Mouse (Mus musculus): ENCODE measurements at regions not wholly inside any gene's neighbourhood (a gene's known extent, or its start where the extent isn't known, plus 50 kb on each side); places are given as distances from the start of the nearest gene placed in this dataset.

GRCm38 (mm10) chr11:48657851-48658250 lies 142.3 kb upstream of the Rack1 start:
- Histone ChIP-seq H3K4me1 (ENCODE audit: control insufficient read depth in 1 of 2, insufficient read depth in 2 of 2) (peaks cover 0 to 9% of the 10 kb centered on the region in 2 experiments; a peak in 3 of 4 replicates), H3K4me3 (replicated peaks in 1 of 3; ENCODE audit: low read depth in 2 of 3, low read length in 2 of 3, poor library complexity in 1 of 3) (no peak overlapping the region), H3K79me2 (replicated peaks; ENCODE audit: control insufficient read depth, extremely low read depth, insufficient read depth, poor library complexity, severe bottlenecking) (no peaks in the 10 kb centered on the region), H3K36me3 (replicated peaks in 1 of 2; ENCODE audit: control insufficient read depth in 1 of 2, insufficient read depth in 1 of 2, low read length in 1 of 2) (no peaks in the 10 kb centered on the region), H3K27me3 (replicated peaks) (peaks cover 2% of the 10 kb centered on the region), H3K4me2 (ENCODE audit: insufficient read depth, low read depth, poor library complexity, severe bottlenecking) (no peak overlapping the region), H3K27ac (ENCODE audit: insufficient read depth, low read depth) (no peak overlapping the region), H3K9ac (ENCODE audit: insufficient read depth, low read depth) (no peak overlapping the region), H3K9me3 (replicated peaks; ENCODE audit: low read length) (no peaks in the 10 kb centered on the region)
- dilution Hi-C loops (cut with MboI; ENCODE audit: extremely low pct_ligation_motif_present, extremely low pct_unique_long_range_greater_than_20kb, low sequenced_read_pairs) (no loop called here), in situ Hi-C loops (cut with MboI; ENCODE audit: low pct_ligation_motif_present, low pct_unique_long_range_greater_than_20kb, low sequenced_read_pairs) (no loop called here)
- TF ChIP-seq USF2 (conservative IDR thresholded peaks at IDR 0.05; ENCODE audit: low read depth, low read length) (no peak), KAT2A (IDR thresholded peaks at IDR 0.05; ENCODE audit: insufficient replicate concordance, low read length) (no peak), RAD21 (IDR thresholded peaks at IDR 0.05; ENCODE audit: low read depth, low read length) (no peak), ZMIZ1 (IDR thresholded peaks at IDR 0.05; ENCODE audit: low read depth, low read length) (no peak), NRF1 (IDR thresholded peaks at IDR 0.05; ENCODE audit: low read depth, low read length) (no peak)
- no peak for DNase-seq (ENCODE audit: extremely low read depth)

- H3K4me3 ChIP-seq (replicated peaks in 1 of 3; ENCODE audit: low read depth in 2 of 3, low read length in 2 of 3, poor library complexity in 1 of 3) = no peak overlapping the region
- H3K9me3 ChIP-seq (replicated peaks; ENCODE audit: low read length) = no peaks in the 10 kb centered on the region
- no peak overlapping the region for H3K27ac ChIP-seq (ENCODE audit: insufficient read depth, low read depth)
- no peak for DNase-seq (ENCODE audit: extremely low read depth)
- TF ChIP-seq PAX5 (IDR thresholded peaks at IDR 0.05; ENCODE audit: low read length) = no peak
- no peaks in the 10 kb centered on the region for H3K4me1 ChIP-seq (ENCODE audit: control insufficient read depth in 1 of 2, insufficient read depth in 2 of 2)
- H3K4me2 ChIP-seq (ENCODE audit: insufficient read depth, low read depth, poor library complexity, severe bottlenecking) = no peak overlapping the region
- H3K79me2 ChIP-seq (replicated peaks; ENCODE audit: control insufficient read depth, extremely low read depth, insufficient read depth, poor library complexity, severe bottlenecking) = no peaks in the 10 kb centered on the region
- H3K36me3 ChIP-seq (replicated peaks in 1 of 2; ENCODE audit: control insufficient read depth in 1 of 2, insufficient read depth in 1 of 2, low read length in 1 of 2) = no peaks in the 10 kb centered on the region
- in situ Hi-C loops (cut with MboI; ENCODE audit: low pct_ligation_motif_present, low pct_unique_long_range_greater_than_20kb, low sequenced_read_pairs) = no loop called here
- dilution Hi-C loops (cut with MboI; ENCODE audit: extremely low pct_ligation_motif_present, extremely low pct_unique_long_range_greater_than_20kb, low sequenced_read_pairs) = no loop called here
- peaks cover 5% of the 10 kb centered on the region for H3K27me3 ChIP-seq (replicated peaks)
- no peak overlapping the region for H3K9ac ChIP-seq (ENCODE audit: insufficient read depth, low read depth)
These were observed 138.5 kb upstream of the Rack1 start for GRCm38 (mm10) chr11:48661641-48662040.

GRCm38 (mm10) chr11:48684781-48685314 lies 115.3 kb upstream of the Rack1 start:
- H3K27ac ChIP-seq (ENCODE audit: insufficient read depth, low read depth) = no peak overlapping the region
- H3K9ac ChIP-seq (ENCODE audit: insufficient read depth, low read depth) = no peak overlapping the region
- peaks cover 14% of the 10 kb centered on the region for H3K27me3 ChIP-seq (replicated peaks)
- no peaks in the 10 kb centered on the region for H3K79me2 ChIP-seq (replicated peaks; ENCODE audit: control insufficient read depth, extremely low read depth, insufficient read depth, poor library complexity, severe bottlenecking)
- no peak for TF ChIP-seq ZMIZ1 (IDR thresholded peaks at IDR 0.05; ENCODE audit: low read depth, low read length)
- no peak for TF ChIP-seq ETS1 (conservative IDR thresholded peaks at IDR 0.05; ENCODE audit: low read depth, low read length)
- TF ChIP-seq BHLHE40 (IDR thresholded peaks at IDR 0.05; ENCODE audit: low read depth, low read length) = no peak
- no peak for TF ChIP-seq GABPA (IDR thresholded peaks at IDR 0.05; ENCODE audit: insufficient replicate concordance, low read depth, low read length)
- no peak for TF ChIP-seq POLR2AphosphoS2 (IDR thresholded peaks at IDR 0.05; ENCODE audit: low read depth, low read length)
- TF ChIP-seq USF1 (IDR thresholded peaks at IDR 0.05; ENCODE audit: low read depth, low read length) = no peak
- no peak for TF ChIP-seq CHD2 (IDR thresholded peaks at IDR 0.05; ENCODE audit: low read length)
- TF ChIP-seq NRF1 (IDR thresholded peaks at IDR 0.05; ENCODE audit: low read depth, low read length) = no peak
- no peak for TF ChIP-seq RAD21 (IDR thresholded peaks at IDR 0.05; ENCODE audit: low read depth, low read length)
- TF ChIP-seq SMC3 (IDR thresholded peaks at IDR 0.05; ENCODE audit: low read depth, low read length) = no peak
- no peak for TF ChIP-seq IRF4 (IDR thresholded peaks at IDR 0.05; ENCODE audit: low read depth, low read length)
- no peak for TF ChIP-seq MAX (IDR thresholded peaks at IDR 0.05; ENCODE audit: low read length)
- no peak for TF ChIP-seq MAFK (IDR thresholded peaks at IDR 0.05; ENCODE audit: insufficient replicate concordance, low read length)
- no peak for TF ChIP-seq CTCF (conservative IDR thresholded peaks at IDR 0.05 in 1 of 2, IDR thresholded peaks at IDR 0.05 in 1 of 2; ENCODE audit: low read depth in 2 of 2, low read length in 2 of 2)
- no peak for TF ChIP-seq ELF1 (IDR thresholded peaks at IDR 0.05; ENCODE audit: low read depth, low read length)
- TF ChIP-seq HCFC1 (IDR thresholded peaks at IDR 0.05; ENCODE audit: low read depth, low read length) = no peak
- no peak for TF ChIP-seq MYC (IDR thresholded peaks at IDR 0.05; ENCODE audit: low read depth, low read length)
- no peak for TF ChIP-seq TCF12 (IDR thresholded peaks at IDR 0.05; ENCODE audit: low read depth, low read length)
- no peak for TF ChIP-seq JUND (conservative IDR thresholded peaks at IDR 0.05; ENCODE audit: low read depth, low read length)
- no peaks in the 10 kb centered on the region for H3K9me3 ChIP-seq (replicated peaks; ENCODE audit: low read length)
- DNase-seq (ENCODE audit: extremely low read depth) = no peak
- no peaks in the 10 kb centered on the region for H3K4me1 ChIP-seq (ENCODE audit: control insufficient read depth in 1 of 2, insufficient read depth in 2 of 2)
- in situ Hi-C loops (cut with MboI; ENCODE audit: low pct_ligation_motif_present, low pct_unique_long_range_greater_than_20kb, low sequenced_read_pairs) = no loop called here
- no peaks in the 10 kb centered on the region for H3K36me3 ChIP-seq (replicated peaks in 1 of 2; ENCODE audit: control insufficient read depth in 1 of 2, insufficient read depth in 1 of 2, low read length in 1 of 2)
- H3K4me2 ChIP-seq (ENCODE audit: insufficient read depth, low read depth, poor library complexity, severe bottlenecking) = no peak overlapping the region
- dilution Hi-C loops (cut with MboI; ENCODE audit: extremely low pct_ligation_motif_present, extremely low pct_unique_long_range_greater_than_20kb, low sequenced_read_pairs) = no loop called here
- no peak overlapping the region for H3K4me3 ChIP-seq (replicated peaks in 1 of 3; ENCODE audit: low read depth in 2 of 3, low read length in 2 of 3, poor library complexity in 1 of 3)
